Mouse (Mus musculus): ENCODE results near the gene Ublcp1. TPM values are rescaled to one million over a fixed set of nuclear protein-coding genes. Genes with fewer than 3 reads are reported as not detected.

The Ublcp1 gene
- polyA plus RNA-seq, 1 experiment, result 111 TPM

DNA sequence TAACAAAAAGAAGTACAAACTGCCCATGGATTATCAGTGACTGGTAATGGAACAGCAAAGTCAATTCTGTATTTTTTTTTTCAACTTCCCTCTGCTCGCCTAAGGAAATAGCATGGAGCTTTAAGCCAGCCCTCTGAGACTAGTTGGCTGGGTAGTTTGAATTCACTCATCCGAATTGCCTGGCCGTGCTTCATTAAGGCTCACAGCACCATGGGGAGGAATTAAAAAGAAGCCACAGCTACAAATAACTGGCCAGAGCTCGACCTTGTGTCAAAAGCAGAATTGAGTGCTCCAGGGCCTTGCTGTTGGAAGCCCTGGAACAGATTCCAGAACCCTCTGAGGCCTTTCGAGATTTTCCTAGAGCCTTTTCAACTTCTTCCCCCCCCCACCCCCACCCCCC lies 61.7 kb downstream of the Ublcp1 start:
- H3K4me3 ChIP-seq (replicated peaks; ENCODE audit: insufficient read depth, low read depth, low read length), result no peak overlapping the region
- WGBS, result 30% methylated on average over 5 of the region's 5 CpGs
- no peaks in the 10 kb centered on the region; the same call in 1 of the 2 replicates for H3K27me3 ChIP-seq (ENCODE audit: control insufficient read depth, insufficient read depth, low read length)
- no peak for TF ChIP-seq POLR2A (IDR thresholded peaks at IDR 0.05; ENCODE audit: borderline replicate concordance, insufficient read depth, low read length)
- TF ChIP-seq CTCF (IDR thresholded peaks at IDR 0.05; ENCODE audit: borderline replicate concordance, insufficient read depth, low read depth, low read length), result no peak
- H3K4me1 ChIP-seq (ENCODE audit: control insufficient read depth, insufficient read depth, low read length), result no peaks in the 10 kb centered on the region; the same call in none of the 2 replicates
- no peak overlapping the region for H3K27ac ChIP-seq (ENCODE audit: insufficient read depth, low read length)
- peak in 1 of 2 experiments; percentile 2 for DNase-seq

DNA sequence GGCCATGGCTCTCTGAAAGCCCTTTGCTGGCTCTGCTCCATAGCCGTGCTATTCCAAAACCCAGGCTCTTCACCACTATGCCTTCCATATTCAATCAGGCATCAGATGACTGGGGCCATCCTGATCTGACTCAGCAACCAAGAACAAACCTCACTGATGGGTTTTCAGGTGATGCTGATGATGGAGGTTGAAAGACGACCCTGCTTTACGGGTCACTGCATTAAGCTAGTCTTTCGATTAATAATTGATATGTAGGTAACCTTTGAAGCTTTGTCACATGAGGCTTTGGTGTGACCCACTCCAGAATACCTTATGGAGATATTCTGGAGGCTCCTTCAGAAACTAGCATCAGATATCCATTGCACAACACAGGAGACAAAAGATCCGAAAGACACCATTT lies 63.8 kb downstream of the Ublcp1 start:
- DNase-seq, result no peak
- no peak overlapping the region for H3K4me3 ChIP-seq (replicated peaks; ENCODE audit: insufficient read depth, low read depth, low read length)
- no peaks in the 10 kb centered on the region; the same call in 1 of the 2 replicates for H3K27me3 ChIP-seq (ENCODE audit: control insufficient read depth, insufficient read depth, low read length)
- 82% methylated on average over 5 of the region's 5 CpGs for WGBS
- TF ChIP-seq POLR2A (IDR thresholded peaks at IDR 0.05; ENCODE audit: borderline replicate concordance, insufficient read depth, low read length), result no peak
- H3K27ac ChIP-seq (ENCODE audit: insufficient read depth, low read length), result no peak overlapping the region
- peaks cover 2% of the 10 kb centered on the region for H3K4me1 ChIP-seq (ENCODE audit: control insufficient read depth, insufficient read depth, low read length)

DNA sequence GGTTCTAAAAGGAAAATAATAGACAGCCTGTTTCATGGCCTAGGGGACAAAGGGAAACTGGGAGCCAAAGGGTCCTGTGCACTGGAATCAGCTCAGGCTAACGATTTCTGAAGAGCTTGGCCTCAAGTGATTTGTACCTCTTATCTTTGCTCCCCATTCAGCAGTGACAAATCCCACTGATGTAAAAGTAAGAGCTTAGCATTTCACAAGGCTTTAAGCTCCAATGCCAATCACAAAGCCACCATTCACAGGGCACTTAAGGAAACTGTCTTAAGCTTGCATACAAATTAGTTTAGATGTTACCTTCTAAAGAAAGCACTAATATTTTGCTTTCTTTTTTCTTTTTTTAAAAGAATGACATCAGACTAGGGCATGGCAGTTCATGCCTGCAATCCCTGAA lies 64.3 kb downstream of the Ublcp1 start:
- Histone ChIP-seq H3K4me1 (ENCODE audit: control insufficient read depth, insufficient read depth, low read length) (peaks cover 2% of the 10 kb centered on the region), H3K27ac (ENCODE audit: insufficient read depth, low read length) (no peak overlapping the region), H3K27me3 (ENCODE audit: control insufficient read depth, insufficient read depth, low read length) (no peaks in the 10 kb centered on the region; the same call in 1 of the 2 replicates), H3K4me3 (replicated peaks; ENCODE audit: insufficient read depth, low read depth, low read length) (no peak overlapping the region)
- 46% methylated on average over 1 of the region's 1 CpGs for WGBS
- DNase-seq, result no peak
- TF ChIP-seq POLR2A (IDR thresholded peaks at IDR 0.05; ENCODE audit: borderline replicate concordance, insufficient read depth, low read length) (no peak), CTCF (IDR thresholded peaks at IDR 0.05; ENCODE audit: borderline replicate concordance, insufficient read depth, low read depth, low read length) (no peak)

DNA sequence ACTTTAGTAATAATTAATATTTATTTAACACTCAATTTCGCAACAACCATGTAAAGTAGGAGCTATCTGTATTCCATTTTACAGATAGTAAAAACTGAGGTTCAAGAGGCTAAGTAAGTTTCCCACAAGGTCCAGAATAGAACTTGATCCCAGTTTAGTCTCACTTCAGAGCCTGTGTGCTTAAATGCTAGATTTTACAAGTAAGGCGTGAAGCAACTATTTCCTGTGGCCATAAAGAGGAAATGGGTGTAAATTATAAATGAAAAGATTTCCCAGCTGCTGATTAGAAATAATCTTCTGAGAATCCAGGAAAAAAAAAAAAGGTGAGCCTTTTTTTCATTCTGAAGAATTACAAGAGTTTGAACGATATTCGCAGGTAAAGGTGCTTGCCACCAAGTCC lies 65.2 kb downstream of the Ublcp1 start:
- no peak overlapping the region for H3K27ac ChIP-seq (ENCODE audit: insufficient read depth, low read length)
- 90% methylated on average over 4 of the region's 4 CpGs for WGBS
- no peak for DNase-seq
- TF ChIP-seq CTCF (IDR thresholded peaks at IDR 0.05; ENCODE audit: borderline replicate concordance, insufficient read depth, low read depth, low read length) (no peak), POLR2A (IDR thresholded peaks at IDR 0.05; ENCODE audit: borderline replicate concordance, insufficient read depth, low read length) (no peak)
- H3K4me3 ChIP-seq (replicated peaks; ENCODE audit: insufficient read depth, low read depth, low read length), result no peak overlapping the region
- peaks cover 2% of the 10 kb centered on the region for H3K4me1 ChIP-seq (ENCODE audit: control insufficient read depth, insufficient read depth, low read length)
- no peaks in the 10 kb centered on the region for H3K27me3 ChIP-seq (ENCODE audit: control insufficient read depth, insufficient read depth, low read length)

Other genes starting within 250 kb of the Ublcp1 start
- not detected in 2 replicates for gene Il12b, start 70.4 kb downstream of the Ublcp1 start, polyA plus RNA-seq (2012; rRNA removed)
- gene Rnf145, start 48.5 kb upstream of the Ublcp1 start, polyA plus RNA-seq (2012; rRNA removed), result 94.2 and 94.6 TPM in 2 replicates
- gene Ebf1, start 146.8 kb upstream of the Ublcp1 start, polyA plus RNA-seq (2012; rRNA removed), result 24.9 and 26.2 TPM in 2 replicates

Measured in cerebellum, adult 2 months (tissue).